Mouse (Mus musculus) CH12.LX (cell line): ENCODE measurements around the gene Gm42417. TPM values are rescaled to one million over a fixed set of nuclear protein-coding genes. Genes with fewer than 3 reads are reported as not detected.

Experiments used
- DNase-seq: peaks from one replicate; pipeline ENCODE4 v3.0.0-alpha.2; 2013; ENCODE audit errors: extremely low read depth
- H3K27ac ChIP-seq: 2 replicates; pipeline ENCODE4 v1.5.1; 2012; ENCODE audit warnings: low read depth, mild to moderate bottlenecking, control low read depth, moderate library complexity; ENCODE audit not compliant: insufficient read depth
- H3K27me3 ChIP-seq: replicated peaks from 2 replicates; pipeline ENCODE3; 2012; ENCODE audit warnings: inconsistent platforms
- H3K36me3 ChIP-seq, 2 experiments: replicated peaks in 1 of 2; 2 replicates each; pipeline versions ENCODE3 to v1.6.1; 2012; ENCODE audit warnings: inconsistent platforms in 1 of 2, low read length in 1 of 2, mild to moderate bottlenecking in 1 of 2, mixed read lengths in 1 of 2, moderate library complexity in 1 of 2; ENCODE audit not compliant: control insufficient read depth in 1 of 2, insufficient read depth in 1 of 2
- H3K4me1 ChIP-seq, 2 experiments: 2 replicates each; pipeline ENCODE4 v1.6.1; 2012; ENCODE audit warnings: inconsistent platforms in 1 of 2, moderate library complexity in 1 of 2; ENCODE audit not compliant: insufficient read depth in 2 of 2, control insufficient read depth in 1 of 2
- H3K4me2 ChIP-seq: 2 replicates; pipeline ENCODE4 v1.6.1; 2012; ENCODE audit warnings: low read depth, mild to moderate bottlenecking, control low read depth; ENCODE audit not compliant: poor library complexity, insufficient read depth, severe bottlenecking
- H3K4me3 ChIP-seq, 3 experiments: fragments of 150-350 bp in 1 of 3; sonication (generic) in 1 of 3; replicated peaks in 1 of 3; 2 replicates each; pipeline versions ENCODE3 to v1.5.1; 2011 to 2012; ENCODE audit warnings: low read depth in 2 of 3, low read length in 2 of 3, mild to moderate bottlenecking in 2 of 3, moderate library complexity in 2 of 3, control low read depth in 1 of 3, improper control_type of control experiment in 1 of 3, inconsistent platforms in 1 of 3, mixed read lengths in 1 of 3; ENCODE audit not compliant: poor library complexity in 1 of 3
- H3K79me2 ChIP-seq: replicated peaks from 2 replicates; pipeline ENCODE4 v1.6.1; 2012; ENCODE audit warnings: mild to moderate bottlenecking, moderate library complexity; ENCODE audit not compliant: control insufficient read depth, poor library complexity, insufficient read depth, severe bottlenecking; ENCODE audit errors: extremely low read depth
- H3K9ac ChIP-seq: 2 replicates; pipeline ENCODE4 v1.6.1; 2012; ENCODE audit warnings: low read depth, mild to moderate bottlenecking, control low read depth, moderate library complexity; ENCODE audit not compliant: insufficient read depth
- H3K9me3 ChIP-seq: replicated peaks from 2 replicates; pipeline ENCODE3; 2012; ENCODE audit warnings: low read length, inconsistent platforms, mixed read lengths
- BHLHE40 ChIP-seq: IDR thresholded peaks from 2 replicates; pipeline ENCODE4 v1.6.1; 2011; ENCODE audit warnings: mild to moderate bottlenecking, low read depth, low read length, improper control_type of control experiment
- CHD2 ChIP-seq: IDR thresholded peaks from 2 replicates; pipeline ENCODE4 v1.6.1; 2011; ENCODE audit warnings: low read length, improper control_type of control experiment
- EP300 ChIP-seq: IDR thresholded peaks from 2 replicates; pipeline ENCODE4 v1.6.1; 2011; ENCODE audit warnings: low read length, improper control_type of control experiment
- ETS1 ChIP-seq: conservative IDR thresholded peaks from 2 replicates; pipeline ENCODE4 v1.6.1; 2012; ENCODE audit warnings: low read depth, mild to moderate bottlenecking, inconsistent platforms, low read length, improper control_type of control experiment, moderate library complexity
- HCFC1 ChIP-seq: IDR thresholded peaks from 2 replicates; pipeline ENCODE4 v1.6.1; 2012; ENCODE audit warnings: low read depth, mild to moderate bottlenecking, inconsistent platforms, low read length, improper control_type of control experiment
- IRF4 ChIP-seq: IDR thresholded peaks from 2 replicates; pipeline ENCODE4 v1.6.1; 2014; ENCODE audit warnings: low read depth, mild to moderate bottlenecking, inconsistent platforms, low read length, improper control_type of control experiment
- MAFK ChIP-seq: IDR thresholded peaks from 2 replicates; pipeline ENCODE4 v1.6.1; 2011; ENCODE audit warnings: low read length, improper control_type of control experiment; ENCODE audit not compliant: insufficient replicate concordance
- MAX ChIP-seq: IDR thresholded peaks from 2 replicates; pipeline ENCODE4 v1.6.1; 2011; ENCODE audit warnings: low read length, improper control_type of control experiment
- MAZ ChIP-seq: IDR thresholded peaks from 2 replicates; pipeline ENCODE4 v1.6.1; 2012; ENCODE audit warnings: low read depth, mild to moderate bottlenecking, inconsistent platforms, low read length, improper control_type of control experiment, moderate library complexity
- MXI1 ChIP-seq: IDR thresholded peaks from 2 replicates; pipeline ENCODE4 v1.6.1; 2011; ENCODE audit warnings: mild to moderate bottlenecking, low read depth, low read length, improper control_type of control experiment
- PAX5 ChIP-seq: IDR thresholded peaks from 2 replicates; pipeline ENCODE4 v1.6.1; 2012; ENCODE audit warnings: low read length, inconsistent platforms, mixed read lengths
- POLR2A ChIP-seq: IDR thresholded peaks from 2 replicates; pipeline ENCODE4 v1.6.1; 2011; ENCODE audit warnings: low read depth, mild to moderate bottlenecking, improper control_type of control experiment, low read length
- POLR2AphosphoS2 ChIP-seq: IDR thresholded peaks from 2 replicates; pipeline ENCODE4 v1.6.1; 2011; ENCODE audit warnings: low read depth, low read length, improper control_type of control experiment
- RCOR1 ChIP-seq: conservative IDR thresholded peaks from 2 replicates; pipeline ENCODE4 v1.6.1; 2012; ENCODE audit warnings: low read depth, mild to moderate bottlenecking, inconsistent platforms, low read length, improper control_type of control experiment
- SMC3 ChIP-seq: IDR thresholded peaks from 2 replicates; pipeline ENCODE4 v1.6.1; 2011; ENCODE audit warnings: low read depth, low read length, improper control_type of control experiment
- TBP ChIP-seq: conservative IDR thresholded peaks from 2 replicates; pipeline ENCODE4 v1.6.1; 2011; ENCODE audit warnings: low read depth, low read length, improper control_type of control experiment
- UBTF ChIP-seq: IDR thresholded peaks from 2 replicates; pipeline ENCODE4 v1.6.1; 2012; ENCODE audit warnings: low read depth, mild to moderate bottlenecking, inconsistent platforms, low read length, improper control_type of control experiment, moderate library complexity
- USF1 ChIP-seq: IDR thresholded peaks from 2 replicates; pipeline ENCODE4 v1.6.1; 2014; ENCODE audit warnings: low read depth, mild to moderate bottlenecking, inconsistent platforms, low read length, improper control_type of control experiment
- ZC3H11A ChIP-seq: IDR thresholded peaks from 2 replicates; pipeline ENCODE4 v1.6.1; 2012; ENCODE audit warnings: low read depth, mild to moderate bottlenecking, inconsistent platforms, low read length, improper control_type of control experiment
- ZNF384 ChIP-seq: IDR thresholded peaks from 2 replicates; pipeline ENCODE4 v1.6.1; 2012; ENCODE audit warnings: low read depth, low read length, improper control_type of control experiment, inconsistent platforms
- dilution Hi-C: fragments of 300-500 bp; cut with MboI; formaldehyde crosslinking; loops from 2 replicates; pipeline ENCODE4 v1.14.3; 2020; ENCODE audit warnings: low sequenced_read_pairs; ENCODE audit not compliant: extremely low pct_unique_long_range_greater_than_20kb, extremely low pct_ligation_motif_present
- in situ Hi-C: fragments of 300-500 bp; cut with MboI; formaldehyde crosslinking; loops from 3 replicates; pipeline ENCODE4 v1.14.3; 2019; ENCODE audit warnings: low sequenced_read_pairs, low pct_ligation_motif_present, low pct_unique_long_range_greater_than_20kb, mixed read lengths
- polyA plus RNA-seq: library from polyadenylated mRNA; unstranded; fragments of >175 nt; gene quantifications from 2 replicates; pipeline ENCODE4 v1.2.1, GENCODE M21; 2012; ENCODE audit warnings: low read depth; ENCODE audit not compliant: insufficient read length
- total RNA-seq, 2 experiments: library from RNA; depleted of rRNA; stranded (reverse); fragments of 300-350 nt in 1 of 2; fragments of >200 nt in 1 of 2; gene quantifications; 2 replicates each; pipeline ENCODE4 v1.2.3; 2012 to 2014

Gm42417 gene
- total and polyA plus RNA-seq, 3 experiments: 0.08 to 3.9 TPM; not detected in 1

GRCm38 (mm10) chr1:36493299-36493698 lies 45.9 kb downstream of the Gm42417 start:
- Histone ChIP-seq H3K27me3 (no peaks in the 10 kb centered on the region), H3K9ac (no peak overlapping the region), H3K27ac (no peak overlapping the region), H3K79me2 (no peaks in the 10 kb centered on the region), H3K4me2 (no peak overlapping the region), H3K4me3 (no peak overlapping the region), H3K36me3 (peaks cover 0 to 11% of the 10 kb centered on the region in 2 experiments), H3K4me1 (no peaks in the 10 kb centered on the region), H3K9me3 (no peaks in the 10 kb centered on the region)
- in situ Hi-C loops: no loop called here
- TF ChIP-seq POLR2AphosphoS2 (no peak), ZC3H11A (no peak), USF1 (no peak), MXI1 (no peak), ZNF384 (no peak), EP300 (no peak), UBTF (no peak), PAX5 (no peak), MAX (no peak), CHD2 (no peak), POLR2A (no peak), ETS1 (no peak)
- DNase-seq: no peak
- dilution Hi-C loops: no loop called here

- no peaks in the 10 kb centered on the region for H3K79me2 ChIP-seq
- no peak overlapping the region for H3K9ac ChIP-seq
- DNase-seq: no peak
- no peaks in the 10 kb centered on the region for H3K27me3 ChIP-seq
- no peaks in the 10 kb centered on the region for H3K9me3 ChIP-seq
- H3K27ac ChIP-seq: no peak overlapping the region
- H3K4me1 ChIP-seq: no peaks in the 10 kb centered on the region
- no peak overlapping the region for H3K4me3 ChIP-seq
- peaks cover 0 to 7% of the 10 kb centered on the region in 2 experiments for H3K36me3 ChIP-seq
- H3K4me2 ChIP-seq: no peak overlapping the region
- in situ Hi-C loops: no loop called here
- no peak for TF ChIP-seq HCFC1
- no peak for TF ChIP-seq TBP
- TF ChIP-seq SMC3: no peak
- no peak for TF ChIP-seq BHLHE40
- no peak for TF ChIP-seq USF1
- TF ChIP-seq RCOR1: no peak
- TF ChIP-seq MAFK: no peak
- no peak for TF ChIP-seq MAZ
- TF ChIP-seq IRF4: no peak
- TF ChIP-seq ETS1: no peak
- dilution Hi-C loops: no loop called here
Measured at GRCm38 (mm10) chr1:36492416-36493139, 46.7 kb downstream of the Gm42417 start.
